Mouse (Mus musculus) heart, adult 2 months (tissue): ENCODE measurements around the gene Myt1l. TPM values are rescaled to one million over a fixed set of nuclear protein-coding genes. Genes with fewer than 3 reads are reported as not detected.

ENCODE experiments used
- DNase-seq, 2 experiments: peaks; one replicate each; pipeline ENCODE4 v3.0.0; 2021
- H3K27ac ChIP-seq: fragments of 200-600 bp; 2 replicates; pipeline ENCODE4 v1.8.1; 2022
- H3K27me3 ChIP-seq: fragments of 200-500 bp; 2 replicates; pipeline ENCODE4 v1.6.1; 2012; ENCODE audit warnings: mild to moderate bottlenecking, low read length, inconsistent platforms, mixed read lengths; ENCODE audit not compliant: control insufficient read depth, insufficient read depth
- H3K36me3 ChIP-seq: fragments of 200-500 bp; 2 replicates; pipeline ENCODE4 v1.6.1; 2012; ENCODE audit warnings: low read length, inconsistent platforms; ENCODE audit not compliant: control insufficient read depth, insufficient read depth
- H3K4me1 ChIP-seq: fragments of 200-500 bp; 2 replicates; pipeline ENCODE4 v1.6.1; 2011; ENCODE audit warnings: low read length; ENCODE audit not compliant: control insufficient read depth, insufficient read depth
- H3K4me3 ChIP-seq: fragments of 200-600 bp; 2 replicates; pipeline ENCODE4 v1.8.1; 2022
- H3K79me2 ChIP-seq: fragments of 200-500 bp; replicated peaks from 2 replicates; pipeline ENCODE4 v1.6.1; 2012; ENCODE audit warnings: mild to moderate bottlenecking, inconsistent platforms, low read length, moderate library complexity, mixed read lengths; ENCODE audit not compliant: control insufficient read depth, insufficient read depth
- H3K9ac ChIP-seq: fragments of 200-500 bp; 2 replicates; pipeline ENCODE4 v1.6.1; 2012; ENCODE audit warnings: low read depth, mild to moderate bottlenecking, control low read depth, inconsistent platforms, low read length, mixed read lengths
- CTCF ChIP-seq: fragments of 200-600 bp; IDR thresholded peaks from 2 replicates; pipeline ENCODE4 v1.8.1; 2022; ENCODE audit warnings: antibody characterized with exemption, mild to moderate bottlenecking, moderate library complexity
- EP300 ChIP-seq: fragments of 200-500 bp; IDR thresholded peaks from 2 replicates; pipeline ENCODE4 v1.6.1; 2011; ENCODE audit warnings: low read depth, low read length, control low read depth; ENCODE audit not compliant: insufficient read depth
- POLR2A ChIP-seq: fragments of 200-500 bp; IDR thresholded peaks from 2 replicates; pipeline ENCODE4 v1.6.1; 2011; ENCODE audit warnings: mild to moderate bottlenecking, low read depth, low read length, control low read depth; ENCODE audit not compliant: insufficient read depth
- WGBS: fragments of 180-500 bp; shearing (Covaris S2); methylation state at CpG from one replicate; pipeline ENCODE4 v1.1.7; 2018; 5-methylcytosine and 5-hydroxymethylcytosine counted together
- intact Hi-C: fragments of 180-260 bp; cut with DNase I; formaldehyde crosslinking; loops from one replicate; pipeline ENCODE4 v1.15.1; 2025
- polyA plus RNA-seq: library from polyadenylated mRNA; depleted of rRNA; stranded (reverse); fragments of >200 nt; gene quantifications from 2 replicates; pipeline ENCODE4 v1.2.3, GENCODE M21; 2012
- total RNA-seq, 2 experiments: library from RNA; stranded (reverse); gene quantifications; 2 replicates each; pipeline ENCODE4 v1.2.3; 2021

Gene Myt1l
- total and polyA plus RNA-seq, 3 experiments: 0.06 TPM; not detected in 2

- WGBS: 51% methylated on average over 5 of the region's 5 CpGs
- H3K27ac ChIP-seq: no peak overlapping the region
- H3K27me3 ChIP-seq: no peaks in the 10 kb centered on the region
- no peaks in the 10 kb centered on the region for H3K4me1 ChIP-seq
- no peak for DNase-seq
- H3K79me2 ChIP-seq: no peaks in the 10 kb centered on the region
- intact Hi-C loops: no loop called here
- H3K36me3 ChIP-seq: no peaks in the 10 kb centered on the region
- TF ChIP-seq POLR2A (no peak), CTCF (no peak), EP300 (no peak)
- no peak overlapping the region for H3K9ac ChIP-seq
- H3K4me3 ChIP-seq: no peak overlapping the region
Measured at GRCm38 (mm10) chr12:29652516-29652915, 124.3 kb downstream of the Myt1l start.

- intact Hi-C loops: no loop called here
- 91% methylated on average over 10 of the region's 10 CpGs for WGBS
- TF ChIP-seq POLR2A: no peak
- TF ChIP-seq EP300: no peak
- no peak for TF ChIP-seq CTCF
Measured at GRCm38 (mm10) chr12:29655197-29655632, 127.0 kb downstream of the Myt1l start.

GRCm38 (mm10) chr12:29655673-29656072 lies 127.5 kb downstream of the Myt1l start:
- Histone ChIP-seq H3K9ac (no peak overlapping the region), H3K4me3 (no peak overlapping the region), H3K4me1 (no peaks in the 10 kb centered on the region), H3K36me3 (no peaks in the 10 kb centered on the region), H3K27me3 (no peaks in the 10 kb centered on the region), H3K79me2 (no peaks in the 10 kb centered on the region), H3K27ac (no peak overlapping the region)
- intact Hi-C loops: no loop called here
- DNase-seq: no peak
- TF ChIP-seq POLR2A: no peak
- no peak for TF ChIP-seq EP300
- TF ChIP-seq CTCF: no peak
- 50% methylated on average over 12 of the region's 12 CpGs for WGBS

More at GRCm38 (mm10) chr12:29655197-29655632, 127.0 kb downstream of the Myt1l start:
- no peaks in the 10 kb centered on the region for H3K79me2 ChIP-seq
- H3K9ac ChIP-seq: no peak overlapping the region
- H3K36me3 ChIP-seq: no peaks in the 10 kb centered on the region
- no peaks in the 10 kb centered on the region for H3K4me1 ChIP-seq
- no peak for DNase-seq
- no peak overlapping the region for H3K27ac ChIP-seq
- H3K27me3 ChIP-seq: no peaks in the 10 kb centered on the region
- no peak overlapping the region for H3K4me3 ChIP-seq

- Histone ChIP-seq H3K79me2 (no peaks in the 10 kb centered on the region), H3K4me3 (no peak overlapping the region), H3K4me1 (no peaks in the 10 kb centered on the region), H3K9ac (no peak overlapping the region), H3K27me3 (no peaks in the 10 kb centered on the region), H3K36me3 (no peaks in the 10 kb centered on the region), H3K27ac (no peak overlapping the region)
- TF ChIP-seq POLR2A (no peak), CTCF (no peak), EP300 (no peak)
- 27% methylated on average over 3 of the region's 3 CpGs for WGBS
- intact Hi-C loops: no loop called here
- no peak for DNase-seq
Measured at GRCm38 (mm10) chr12:29657061-29657460, 128.9 kb downstream of the Myt1l start.

- TF ChIP-seq CTCF: no peak
- TF ChIP-seq EP300: no peak
- no peak for TF ChIP-seq POLR2A
- WGBS: 73% methylated on average over 2 of the region's 2 CpGs
- no peak overlapping the region for H3K9ac ChIP-seq
- DNase-seq: no peak
- H3K36me3 ChIP-seq: no peaks in the 10 kb centered on the region
- intact Hi-C loops: no loop called here
- H3K79me2 ChIP-seq: no peaks in the 10 kb centered on the region
- H3K4me1 ChIP-seq: no peaks in the 10 kb centered on the region
- H3K27ac ChIP-seq: no peak overlapping the region
- H3K27me3 ChIP-seq: no peaks in the 10 kb centered on the region
- no peak overlapping the region for H3K4me3 ChIP-seq
Measured at GRCm38 (mm10) chr12:29657870-29658269, 129.7 kb downstream of the Myt1l start.

GRCm38 (mm10) chr12:29671984-29672383 lies 143.8 kb downstream of the Myt1l start:
- Histone ChIP-seq H3K9ac (no peak overlapping the region), H3K79me2 (no peaks in the 10 kb centered on the region), H3K27ac (no peak overlapping the region), H3K4me1 (no peaks in the 10 kb centered on the region), H3K27me3 (no peaks in the 10 kb centered on the region), H3K36me3 (no peaks in the 10 kb centered on the region), H3K4me3 (no peak overlapping the region)
- DNase-seq: no peak
- intact Hi-C loops: no loop called here
- TF ChIP-seq EP300 (no peak), CTCF (no peak), POLR2A (no peak)
- 88% methylated on average over 7 of the region's 7 CpGs for WGBS
